Mouse (Mus musculus) forebrain, embryonic 14.5 days (tissue): ENCODE measurements at regions not wholly inside any gene's neighbourhood (a gene's known extent, or its start where the extent isn't known, plus 50 kb on each side); places are given as distances from the start of the nearest gene placed in this dataset.
"Not testable (repeated sequence)": the region's sequence is repeated elsewhere in the genome, so short reads cannot be mapped to it uniquely, and the experiment has no call there.

Experiments used
- ATAC-seq: fragments of 200-750 bp; cut with Nextera tagmentation; 2 replicates; pipeline ENCODE4 v1.8.0; 2017; ENCODE audit warnings: mild to moderate bottlenecking, moderate library complexity
- DNase-seq: peaks from one replicate; pipeline ENCODE4 v3.0.0-alpha.2; 2015; ENCODE audit warnings: low spot score
- H3K27ac ChIP-seq: fragments of 300-500 bp; sonication (generic); 2 replicates; pipeline ENCODE4 v1.5.1; 2014; ENCODE audit warnings: low read depth, mild to moderate bottlenecking, control low read depth, low read length, moderate library complexity
- H3K27me3 ChIP-seq: fragments of 300-500 bp; sonication (generic); replicated peaks from 2 replicates; pipeline ENCODE4 v1.6.1; 2014; ENCODE audit warnings: low read length, control low read depth, mixed read lengths; ENCODE audit not compliant: control insufficient read depth, insufficient read depth
- H3K36me3 ChIP-seq: fragments of 300-500 bp; sonication (generic); 2 replicates; pipeline ENCODE4 v1.6.1; 2014; ENCODE audit warnings: low read length, control low read depth; ENCODE audit not compliant: control insufficient read depth, insufficient read depth
- H3K4me1 ChIP-seq: fragments of 300-500 bp; sonication (generic); 2 replicates; pipeline ENCODE4 v1.6.1; 2014; ENCODE audit warnings: antibody characterized with exemption, low read length, control low read depth; ENCODE audit not compliant: control insufficient read depth, insufficient read depth
- H3K4me2 ChIP-seq: fragments of 300-500 bp; sonication (generic); 2 replicates; pipeline ENCODE4 v1.6.1; 2014; ENCODE audit warnings: mild to moderate bottlenecking, control low read depth, low read length
- H3K4me3 ChIP-seq: fragments of 300-500 bp; sonication (generic); 2 replicates; pipeline ENCODE4 v1.5.1; 2014; ENCODE audit warnings: low read depth, low read length, control low read depth
- H3K9ac ChIP-seq: fragments of 300-500 bp; sonication (generic); 2 replicates; pipeline ENCODE4 v1.6.1; 2014; ENCODE audit warnings: mild to moderate bottlenecking, low read length, control low read depth, moderate library complexity
- H3K9me3 ChIP-seq: fragments of 300-500 bp; sonication (generic); replicated peaks from 2 replicates; pipeline ENCODE4 v1.6.1; 2016; ENCODE audit warnings: low read length, control low read depth, mixed read lengths; ENCODE audit not compliant: control insufficient read depth
- WGBS: fragments of 180-500 bp; shearing (Covaris S2); extraction: QIAGEN DNeasy Blood & Tissue Kit; methylation state at CpG from one replicate; pipeline ENCODE4 v1.1.7; 2014; 5-methylcytosine and 5-hydroxymethylcytosine counted together

GRCm38 (mm10) chr2:123887587-123887986 is 202.2 kb upstream of the Sema6d start:
- Histone ChIP-seq H3K4me1 (no peaks in the 10 kb centered on the region), H3K36me3 (no peaks in the 10 kb centered on the region), H3K4me2 (no peak overlapping the region), H3K9me3 (no peaks in the 10 kb centered on the region), H3K27me3 (no peaks in the 10 kb centered on the region), H3K4me3 (no peak overlapping the region), H3K9ac (no peak overlapping the region), H3K27ac (no peak overlapping the region)
- no peak for DNase-seq
- WGBS: 88% methylated on average over 2 of the region's 2 CpGs
- ATAC-seq: no peak

- not testable (repeated sequence) for H3K27ac ChIP-seq, DNase-seq, H3K27me3 ChIP-seq, H3K4me2 ChIP-seq, H3K4me3 ChIP-seq, ATAC-seq, H3K4me1 ChIP-seq, H3K9ac ChIP-seq, H3K36me3 ChIP-seq, H3K9me3 ChIP-seq
- 83% methylated on average over 4 of the region's 4 CpGs for WGBS
Observed at GRCm38 (mm10) chr2:123911921-123912320, 177.8 kb upstream of the Sema6d start.

GRCm38 (mm10) chr2:123914021-123914420 is 175.7 kb upstream of the Sema6d start:
- no peaks in the 10 kb centered on the region for H3K27me3 ChIP-seq
- ATAC-seq (no peak), DNase-seq (no peak)
- H3K4me3 ChIP-seq: no peak overlapping the region
- no peak overlapping the region for H3K27ac ChIP-seq
- H3K4me1 ChIP-seq: no peaks in the 10 kb centered on the region
- H3K9ac ChIP-seq: no peak overlapping the region
- H3K36me3 ChIP-seq: no peaks in the 10 kb centered on the region
- no peak overlapping the region for H3K4me2 ChIP-seq
- H3K9me3 ChIP-seq: no peaks in the 10 kb centered on the region

GRCm38 (mm10) chr2:123920418-123920817 is 169.4 kb upstream of the Sema6d start:
- Histone ChIP-seq H3K4me3 (no peak overlapping the region), H3K27me3 (no peaks in the 10 kb centered on the region), H3K27ac (no peak overlapping the region), H3K9ac (no peak overlapping the region), H3K9me3 (no peaks in the 10 kb centered on the region), H3K4me2 (no peak overlapping the region), H3K36me3 (no peaks in the 10 kb centered on the region), H3K4me1 (no peaks in the 10 kb centered on the region)
- DNase-seq (no peak), ATAC-seq (no peak)
- WGBS: 59% methylated on average over 2 of the region's 2 CpGs

GRCm38 (mm10) chr2:123928066-123928465 is 161.7 kb upstream of the Sema6d start:
- no peaks in the 10 kb centered on the region for H3K4me1 ChIP-seq
- no peaks in the 10 kb centered on the region for H3K27me3 ChIP-seq
- DNase-seq (no peak), ATAC-seq (no peak)
- H3K4me3 ChIP-seq: no peak overlapping the region
- no peak overlapping the region for H3K4me2 ChIP-seq
- H3K9ac ChIP-seq: no peak overlapping the region
- H3K27ac ChIP-seq: no peak overlapping the region
- no peaks in the 10 kb centered on the region for H3K36me3 ChIP-seq
- H3K9me3 ChIP-seq: no peaks in the 10 kb centered on the region

- no peak overlapping the region for H3K27ac ChIP-seq
- no peak overlapping the region for H3K4me3 ChIP-seq
- no peaks in the 10 kb centered on the region for H3K4me1 ChIP-seq
- no peak for ATAC-seq
- WGBS: 83% methylated on average over 2 of the region's 2 CpGs
- no peaks in the 10 kb centered on the region for H3K36me3 ChIP-seq
- no peaks in the 10 kb centered on the region for H3K9me3 ChIP-seq
- no peak overlapping the region for H3K9ac ChIP-seq
- no peaks in the 10 kb centered on the region for H3K27me3 ChIP-seq
- H3K4me2 ChIP-seq: no peak overlapping the region
- DNase-seq: peak; percentile 9
Observed at GRCm38 (mm10) chr2:123936896-123937295, 152.9 kb upstream of the Sema6d start.

- 72% methylated on average over 7 of the region's 7 CpGs for WGBS
Observed at GRCm38 (mm10) chr2:123963606-123964005, 126.2 kb upstream of the Sema6d start.

GRCm38 (mm10) chr2:124003507-124003906 is 86.3 kb upstream of the Sema6d start:
- ATAC-seq (no peak), DNase-seq (no peak)
- H3K27me3 ChIP-seq: no peaks in the 10 kb centered on the region
- H3K4me2 ChIP-seq: no peak overlapping the region
- no peak overlapping the region for H3K9ac ChIP-seq
- no peaks in the 10 kb centered on the region for H3K4me1 ChIP-seq
- H3K4me3 ChIP-seq: no peak overlapping the region
- no peaks in the 10 kb centered on the region for H3K9me3 ChIP-seq
- no peaks in the 10 kb centered on the region for H3K36me3 ChIP-seq
- no peak overlapping the region for H3K27ac ChIP-seq

More at GRCm38 (mm10) chr2:123963606-123964005, 126.2 kb upstream of the Sema6d start:
- Histone ChIP-seq H3K4me2 (no peak overlapping the region), H3K27me3 (no peaks in the 10 kb centered on the region), H3K9me3 (no peaks in the 10 kb centered on the region), H3K4me3 (no peak overlapping the region), H3K36me3 (no peaks in the 10 kb centered on the region), H3K27ac (no peak overlapping the region), H3K9ac (no peak overlapping the region), H3K4me1 (no peaks in the 10 kb centered on the region)
- ATAC-seq: no peak
- peak; percentile 22 for DNase-seq

GRCm38 (mm10) chr2:124015542-124015941 is 74.2 kb upstream of the Sema6d start:
- Histone ChIP-seq H3K4me3 (no peak overlapping the region), H3K27ac (no peak overlapping the region), H3K4me2 (no peak overlapping the region), H3K36me3 (no peaks in the 10 kb centered on the region), H3K4me1 (no peaks in the 10 kb centered on the region), H3K9me3 (no peaks in the 10 kb centered on the region), H3K27me3 (no peaks in the 10 kb centered on the region), H3K9ac (no peak overlapping the region)
- 94% methylated on average over 2 of the region's 2 CpGs for WGBS
- no peak for ATAC-seq
- no peak for DNase-seq
